Mouse (Mus musculus) spleen, postnatal 36 days (tissue): Measurements from ENCODE around the gene Foxp4.
A peak's percentile ranks its signal among the peaks of the same experiment; 100 is the strongest.
"Not testable (repeated sequence)": the region's sequence is repeated elsewhere in the genome, so short reads cannot be mapped to it uniquely, and the experiment has no call there.

ENCODE experiments used
- DNase-seq, 2 experiments: peaks; one replicate each; pipeline ENCODE4 v3.0.0; 2022; ENCODE audit warnings: low spot score in 2 of 2, mixed read lengths in 1 of 2

Foxp4 gene

GRCm38 (mm10) chr17:47853760-47854159 is 70.7 kb downstream of the Foxp4 start:
- DNase-seq, result no peak

- no peak for DNase-seq
Measured at GRCm38 (mm10) chr17:47853336-47853735, 71.1 kb downstream of the Foxp4 start.

GRCm38 (mm10) chr17:47851798-47852360 is 72.6 kb downstream of the Foxp4 start:
- DNase-seq, result not testable (repeated sequence)

GRCm38 (mm10) chr17:47850639-47851314 is 73.7 kb downstream of the Foxp4 start:
- no peak for DNase-seq

- DNase-seq, result no peak
Measured at GRCm38 (mm10) chr17:47850035-47850434, 74.4 kb downstream of the Foxp4 start.

- no peak for DNase-seq
Measured at GRCm38 (mm10) chr17:47847985-47848384, 76.5 kb downstream of the Foxp4 start.

GRCm38 (mm10) chr17:47845609-47846008 is 78.8 kb downstream of the Foxp4 start:
- DNase-seq, result no peak

GRCm38 (mm10) chr17:47843465-47843864 is 81.0 kb downstream of the Foxp4 start:
- no peak for DNase-seq

- peak; percentile 24 to 43 for DNase-seq
Measured at GRCm38 (mm10) chr17:47841931-47842623, 82.4 kb downstream of the Foxp4 start.

- no peak for DNase-seq
Measured at GRCm38 (mm10) chr17:47841521-47841920, 82.9 kb downstream of the Foxp4 start.

GRCm38 (mm10) chr17:47837808-47838207 is 86.6 kb downstream of the Foxp4 start:
- no peak for DNase-seq

- DNase-seq, result no peak
Measured at GRCm38 (mm10) chr17:47834482-47834767, 90.0 kb downstream of the Foxp4 start, which contains the start of gene Mdfi. TSS of gene Mdfi (minus strand) at chr17:47834691.

- DNase-seq, result no peak
Measured at GRCm38 (mm10) chr17:47833628-47834481, 90.6 kb downstream of the Foxp4 start.

- DNase-seq, result no peak
Measured at GRCm38 (mm10) chr17:47833029-47833627, 91.3 kb downstream of the Foxp4 start.

GRCm38 (mm10) chr17:47832501-47833028 is 91.9 kb downstream of the Foxp4 start:
- DNase-seq, result no peak

GRCm38 (mm10) chr17:47831772-47832171 is 92.7 kb downstream of the Foxp4 start:
- no peak for DNase-seq

GRCm38 (mm10) chr17:47831161-47831560 is 93.3 kb downstream of the Foxp4 start:
- no peak for DNase-seq

- no peak for DNase-seq
Measured at GRCm38 (mm10) chr17:47821339-47821738, 103.1 kb downstream of the Foxp4 start.

GRCm38 (mm10) chr17:47818038-47818725 is 106.3 kb downstream of the Foxp4 start:
- DNase-seq, result no peak
